Mouse (Mus musculus): ENCODE results near the gene Sf3b1.
"Not testable (repeated sequence)": the region's sequence is repeated elsewhere in the genome, so short reads cannot be mapped to it uniquely, and the experiment has no call there.

The Sf3b1 gene

GRCm38 (mm10) chr1:55027253-55027801, at the start of gene Sf3b1:
Gene Sf3b1 (minus strand): TSS chr1:55027481.
- peak; percentile 99 for DNase-seq (ENCODE audit: low read depth, low spot score)

DNA sequence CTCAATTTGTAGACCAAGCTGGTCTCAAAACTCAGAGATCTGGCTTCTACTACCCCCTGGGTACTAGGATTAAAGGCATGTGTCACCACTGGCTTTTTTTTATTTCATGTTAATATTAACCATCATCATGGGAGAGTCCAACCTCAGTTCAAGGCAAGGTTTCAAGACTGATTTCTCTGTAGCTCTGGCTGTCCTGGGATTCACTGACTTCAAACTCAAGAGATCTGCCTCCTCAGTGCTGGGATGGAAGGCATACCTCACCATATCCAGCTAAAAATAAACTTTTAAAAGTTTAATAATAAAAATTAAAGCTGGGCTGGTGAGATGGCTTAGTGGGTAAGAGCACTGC, 49.1 kb upstream of the Sf3b1 start:
- DNase-seq (ENCODE audit: low read depth, low spot score) = no peak

GRCm38 (mm10) chr1:55075652-55076394, 48.5 kb upstream of the Sf3b1 start:
- DNase-seq (ENCODE audit: low read depth, low spot score) = no peak

GRCm38 (mm10) chr1:55074757-55075156, 47.5 kb upstream of the Sf3b1 start:
- peak; percentile 56 for DNase-seq (ENCODE audit: low read depth, low spot score)

DNA sequence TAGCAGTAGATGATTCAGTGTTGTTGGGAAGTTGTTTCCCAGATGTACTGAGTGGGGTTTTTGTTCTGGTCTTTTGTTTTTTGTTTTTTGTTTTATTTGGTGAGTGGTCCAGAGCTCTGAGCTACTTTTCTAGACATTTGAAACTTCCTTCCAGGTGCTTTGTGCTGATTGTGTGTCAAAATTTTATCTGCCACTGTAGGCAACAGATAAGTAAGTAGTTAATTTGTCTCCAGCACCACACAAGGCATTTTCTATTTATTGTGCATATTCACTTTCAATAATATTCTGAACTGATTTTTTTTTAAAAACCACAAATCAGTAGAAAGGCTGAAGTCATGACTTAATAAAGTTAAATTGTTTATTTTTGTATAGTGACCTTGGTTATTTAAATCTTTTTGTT, 45.0 kb upstream of the Sf3b1 start:
- DNase-seq (ENCODE audit: low read depth, low spot score) = not testable (repeated sequence)

GRCm38 (mm10) chr1:55061772-55062171, 34.5 kb upstream of the Sf3b1 start:
- no peak for DNase-seq (ENCODE audit: low read depth, low spot score)

DNA sequence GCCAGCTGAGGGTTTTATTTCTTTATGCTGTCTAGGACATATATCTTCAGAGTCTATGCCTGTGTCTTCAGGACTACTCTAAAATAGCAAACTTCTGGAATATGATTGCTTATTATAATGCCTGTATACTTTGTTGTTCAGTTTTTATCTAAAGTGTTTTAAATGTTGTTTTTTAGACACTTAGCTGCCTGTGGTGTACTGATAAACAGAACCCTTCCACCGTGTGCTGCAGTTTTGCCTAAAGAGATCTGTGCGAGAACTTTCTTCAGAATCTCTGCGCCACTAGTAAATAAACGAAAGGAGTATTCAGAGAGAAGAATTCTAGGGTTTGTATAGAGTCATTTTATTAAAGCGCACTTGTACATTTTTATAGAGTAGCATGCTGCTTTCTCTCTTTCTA, 33.8 kb upstream of the Sf3b1 start:
- no peak for DNase-seq (ENCODE audit: low read depth, low spot score)

GRCm38 (mm10) chr1:55058383-55058782, 31.1 kb upstream of the Sf3b1 start:
- not testable (repeated sequence) for DNase-seq (ENCODE audit: low read depth, low spot score)

DNA sequence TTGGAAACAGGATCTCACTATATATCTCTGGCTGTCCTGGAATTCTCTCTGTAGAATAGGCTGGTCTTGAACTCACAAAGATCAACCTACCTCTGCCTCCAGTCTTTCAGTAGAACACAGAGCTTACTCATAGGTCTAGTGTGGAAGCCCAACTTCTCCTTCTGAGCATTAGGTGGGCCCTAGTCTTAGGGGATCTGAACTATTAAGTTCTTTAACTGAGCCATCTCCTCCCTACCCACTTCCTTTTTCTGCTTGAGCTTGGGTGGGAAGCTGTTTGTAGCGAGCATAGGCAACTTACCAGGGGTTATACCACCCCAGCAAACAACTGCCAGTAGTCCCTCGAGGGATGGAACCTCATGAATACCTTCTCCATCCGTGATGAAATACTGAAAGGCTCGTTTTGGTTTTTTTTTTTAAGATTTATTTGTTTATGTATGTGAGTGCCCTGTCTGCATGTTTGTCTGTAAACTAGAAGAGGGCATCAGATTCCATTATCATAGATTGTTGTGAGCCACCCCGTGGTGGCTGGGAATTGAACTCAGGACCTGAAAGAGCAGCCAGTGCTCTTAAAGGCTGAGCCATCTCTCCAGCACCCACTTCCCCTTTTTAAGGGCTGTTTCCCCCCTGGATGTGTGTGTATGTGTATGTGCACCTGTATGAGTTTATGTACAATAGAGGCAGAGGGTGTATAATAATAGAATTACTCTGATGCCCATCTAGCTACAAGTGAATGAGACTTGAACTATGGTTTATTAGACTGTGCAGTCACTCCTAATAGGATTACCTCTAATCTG, 28.2 kb upstream of the Sf3b1 start:
- DNase-seq (ENCODE audit: low read depth, low spot score) = no peak

- DNase-seq (ENCODE audit: low read depth, low spot score) = no peak
These were observed 26.3 kb upstream of the Sf3b1 start for GRCm38 (mm10) chr1:55053596-55053995.

DNA sequence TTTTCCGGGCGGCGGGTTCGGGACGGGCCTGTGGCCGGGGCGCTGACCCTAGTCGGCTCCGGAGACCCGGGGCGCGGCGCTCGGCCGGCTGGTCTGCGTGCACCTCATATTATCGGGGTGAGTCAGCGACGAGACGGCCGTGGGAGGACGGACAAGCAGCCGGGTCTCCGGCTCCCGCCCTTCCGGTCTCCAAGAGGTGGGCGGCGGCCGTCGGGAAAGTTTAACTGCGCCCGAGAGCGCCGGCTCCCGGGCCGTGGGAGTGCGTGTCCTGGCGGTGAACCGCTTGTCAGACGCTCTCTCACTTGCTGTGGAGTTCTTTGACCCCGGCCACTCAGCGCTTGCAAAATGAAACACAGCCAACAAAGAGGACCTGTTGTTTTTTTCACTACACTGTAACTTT, 25.7 kb upstream of the Sf3b1 start:
- peak; percentile 56 for DNase-seq (ENCODE audit: low read depth, low spot score)

DNA sequence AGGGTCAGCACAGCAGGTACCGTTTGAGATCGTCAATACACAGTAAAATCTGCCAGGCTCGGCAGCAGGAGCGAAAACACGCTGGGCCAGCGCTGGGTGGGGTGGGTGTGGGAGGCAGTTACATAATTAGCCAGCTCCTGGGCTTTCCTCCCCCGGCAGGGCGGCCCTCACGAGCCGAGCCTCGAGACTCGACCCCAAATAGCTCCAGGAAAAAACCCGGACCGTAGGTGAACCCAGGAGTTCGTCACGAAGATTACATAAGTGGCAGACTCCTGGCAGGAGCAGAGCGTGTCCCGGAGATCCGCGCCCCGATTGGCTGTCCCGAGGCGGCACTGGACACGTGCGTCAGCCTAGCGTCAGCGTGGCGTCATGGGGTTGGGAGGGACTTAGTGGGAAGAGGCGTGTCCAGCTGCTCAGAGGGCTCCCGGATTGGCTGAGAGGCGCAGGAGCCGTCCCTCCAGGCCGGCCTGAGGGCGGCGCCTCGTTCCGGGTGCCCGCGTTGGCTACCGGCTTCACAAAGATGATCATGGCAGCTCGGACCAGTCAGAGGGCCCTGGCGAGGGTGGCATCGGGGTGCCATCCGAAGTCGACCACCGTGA, 25.2 kb upstream of the Sf3b1 start, which contains the start of gene Coq10b:
TSS of gene Coq10b (plus strand) at position 416 of the 599 bp plus-strand sequence.
- peak; percentile 99 for DNase-seq (ENCODE audit: low read depth, low spot score)

- no peak for DNase-seq (ENCODE audit: low read depth, low spot score)
These were observed 24.4 kb upstream of the Sf3b1 start for GRCm38 (mm10) chr1:55051671-55052070.

DNA sequence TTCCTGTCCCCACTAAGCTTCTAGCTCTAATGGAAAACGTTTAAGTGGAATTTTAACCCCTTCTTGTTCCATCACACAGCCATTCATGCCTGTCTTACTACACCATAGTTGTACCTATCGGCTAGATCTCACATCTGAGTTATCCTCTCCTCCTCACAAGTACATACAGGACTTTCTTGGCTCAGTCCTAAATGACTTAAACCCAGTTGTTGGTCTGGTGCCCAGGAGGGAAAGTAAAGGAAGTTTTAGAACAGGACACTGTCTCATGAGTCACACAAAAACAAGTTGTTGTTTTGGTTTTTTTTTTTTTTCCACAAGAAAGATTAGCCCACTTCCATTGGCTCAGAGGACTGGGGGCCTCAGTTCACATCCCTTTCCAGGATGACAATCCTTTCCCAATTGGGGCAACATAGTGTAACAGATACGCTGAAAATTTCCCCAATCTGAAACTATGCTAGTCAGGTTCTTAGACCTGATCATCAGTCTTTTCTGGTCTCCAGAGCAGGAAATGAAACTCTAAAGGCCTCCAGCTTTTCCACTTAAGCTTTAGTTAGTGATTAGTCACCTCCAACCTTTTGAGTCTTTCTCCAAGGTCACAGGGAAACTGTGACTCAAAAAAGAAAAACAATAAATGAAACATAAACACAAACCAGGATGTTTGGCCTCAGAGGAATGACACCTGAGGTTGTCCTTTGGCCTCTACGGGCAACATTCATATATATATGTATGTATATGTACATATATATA, 21.7 kb upstream of the Sf3b1 start:
- DNase-seq (ENCODE audit: low read depth, low spot score) = no peak

- DNase-seq (ENCODE audit: low read depth, low spot score) = no peak
These were observed 15.9 kb upstream of the Sf3b1 start for GRCm38 (mm10) chr1:55043164-55043563.

- peak; percentile 76 for DNase-seq (ENCODE audit: low read depth, low spot score)
These were observed 15.0 kb upstream of the Sf3b1 start for GRCm38 (mm10) chr1:55042246-55042645.

GRCm38 (mm10) chr1:55041691-55042090, 14.4 kb upstream of the Sf3b1 start:
- DNase-seq (ENCODE audit: low read depth, low spot score) = no peak

GRCm38 (mm10) chr1:55039944-55040343, 12.7 kb upstream of the Sf3b1 start:
- DNase-seq (ENCODE audit: low read depth, low spot score) = peak; percentile 80

DNA sequence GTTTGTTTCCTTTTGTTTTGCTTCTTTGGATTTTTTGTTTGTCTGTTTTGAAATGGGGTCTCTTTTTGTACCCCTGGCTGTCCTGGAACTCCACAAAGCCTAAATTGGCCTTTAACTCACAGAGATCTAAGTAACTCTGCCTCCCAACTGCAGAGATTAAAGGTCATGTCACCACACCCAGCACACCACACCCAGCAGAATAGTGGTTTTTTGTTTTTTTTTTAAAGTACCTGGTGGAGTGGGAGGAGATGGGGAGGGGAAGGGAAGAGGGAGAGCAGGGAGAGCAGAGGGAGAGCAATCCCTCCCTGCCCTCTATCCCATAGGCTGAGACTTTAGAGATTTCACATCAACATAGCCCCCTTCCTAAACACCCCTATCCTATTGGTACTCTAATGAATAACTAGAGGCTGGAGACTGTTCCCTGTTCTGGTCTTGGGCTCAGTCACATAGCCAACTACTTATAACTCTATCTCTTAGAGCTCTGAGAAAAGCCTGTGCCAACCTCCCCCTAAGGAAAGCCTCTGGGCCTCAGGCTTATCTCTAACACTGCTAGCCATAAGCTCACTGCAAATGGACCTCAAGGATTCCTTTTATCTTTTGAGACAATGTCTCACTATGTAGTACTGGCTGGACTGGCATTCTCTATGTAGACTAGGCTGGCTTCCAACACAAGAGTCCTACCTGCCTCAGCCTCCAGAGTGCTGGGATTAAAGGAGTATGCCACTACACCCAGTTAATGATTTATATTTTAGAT, 3.9 kb upstream of the Sf3b1 start:
- DNase-seq (ENCODE audit: low read depth, low spot score) = peak; percentile 84

GRCm38 (mm10) chr1:55029446-55029845, 2.2 kb upstream of the Sf3b1 start:
- DNase-seq (ENCODE audit: low read depth, low spot score) = no peak
